Mouse (Mus musculus): ENCODE measurements around the gene F5.

DNA sequence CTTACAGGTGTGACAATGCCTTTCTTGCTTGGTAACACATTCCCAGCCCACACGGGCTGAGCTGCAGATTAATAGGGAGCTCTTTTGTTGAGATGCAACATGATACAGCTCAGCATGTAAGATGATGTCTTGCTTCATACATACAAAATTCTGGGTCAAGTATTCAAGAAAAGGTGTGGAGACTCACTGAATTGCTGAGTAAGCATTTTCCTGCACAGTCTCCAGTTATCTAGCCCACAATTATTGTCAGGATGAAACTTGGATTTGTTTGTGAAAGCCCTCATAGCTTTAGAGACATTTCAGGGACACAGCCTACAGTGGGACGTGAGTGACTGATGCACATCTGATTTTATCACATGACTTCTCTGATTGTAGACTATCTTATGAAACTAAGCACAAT is 89.9 kb downstream of the F5 start:
- no peak for TF ChIP-seq POLR2A (IDR thresholded peaks at IDR 0.05; ENCODE audit: control insufficient read depth, low read depth, low read length)
- no peak for TF ChIP-seq CTCF (IDR thresholded peaks at IDR 0.05; ENCODE audit: control insufficient read depth, insufficient read depth, insufficient replicate concordance, low read depth, low read length)

Measured in testis, adult 2 months (tissue).